Mouse (Mus musculus) lung, embryonic 16.5 days (tissue): ENCODE results near the gene Fam185a. TPM values are rescaled to one million over a fixed set of nuclear protein-coding genes. Genes with fewer than 3 reads are reported as not detected.
A peak's percentile ranks its signal among the peaks of the same experiment; 100 is the strongest.

Experiments
- ATAC-seq: fragments of 200-750 bp; cut with Nextera tagmentation; 2 replicates; pipeline ENCODE4 v1.8.0; 2017; ENCODE audit warnings: low read depth, mild to moderate bottlenecking, moderate library complexity
- H3K27ac ChIP-seq: fragments of 300-500 bp; sonication (generic); 2 replicates; pipeline ENCODE4 v1.5.1; 2014; ENCODE audit warnings: mild to moderate bottlenecking, control low read depth, low read length
- H3K27me3 ChIP-seq: fragments of 300-500 bp; sonication (generic); 2 replicates; pipeline ENCODE4 v1.6.1; 2014; ENCODE audit warnings: low read depth, low read length, mixed read lengths; ENCODE audit not compliant: control insufficient read depth, insufficient read depth
- H3K36me3 ChIP-seq: fragments of 300-500 bp; sonication (generic); 2 replicates; pipeline ENCODE4 v1.6.1; 2014; ENCODE audit warnings: low read length; ENCODE audit not compliant: control insufficient read depth, insufficient read depth
- H3K4me1 ChIP-seq: fragments of 300-500 bp; sonication (generic); replicated peaks from 2 replicates; pipeline ENCODE4 v1.6.1; 2014; ENCODE audit warnings: low read length, mixed read lengths; ENCODE audit not compliant: control insufficient read depth, insufficient read depth
- H3K4me2 ChIP-seq: fragments of 300-500 bp; sonication (generic); 2 replicates; pipeline ENCODE4 v1.6.1; 2014; ENCODE audit warnings: low read depth, low read length, control low read depth
- H3K4me3 ChIP-seq: fragments of 300-500 bp; sonication (generic); 2 replicates; pipeline ENCODE4 v1.5.1; 2014; ENCODE audit warnings: mild to moderate bottlenecking, low read length, control low read depth
- H3K9ac ChIP-seq: fragments of 300-500 bp; sonication (generic); 2 replicates; pipeline ENCODE4 v1.6.1; 2014; ENCODE audit warnings: low read length, control low read depth
- H3K9me3 ChIP-seq: fragments of 300-500 bp; sonication (generic); 2 replicates; pipeline ENCODE4 v1.6.1; 2016; ENCODE audit warnings: low read length; ENCODE audit not compliant: control insufficient read depth
- WGBS: fragments of 180-500 bp; shearing (Covaris S2); extraction: QIAGEN DNeasy Blood & Tissue Kit; methylation state at CpG from one replicate; pipeline ENCODE4 v1.1.7; 2014; 5-methylcytosine and 5-hydroxymethylcytosine counted together
- polyA plus RNA-seq: library from polyadenylated mRNA; unstranded; fragments of >200 nt; fragmentation: Nextera tagmentation; extraction: Ambion mirVana; gene quantifications from 2 replicates; pipeline ENCODE4 v1.2.1, GENCODE M21; 2015

The Fam185a gene
- polyA plus RNA-seq, 1 experiment from 2014 or later = 4.0 TPM

GRCm38 (mm10) chr5:21496321-21496720 is 71.6 kb downstream of the Fam185a start:
- Histone ChIP-seq H3K4me2 (no peak overlapping the region), H3K36me3 (no peaks in the 10 kb centered on the region), H3K4me3 (no peak overlapping the region), H3K4me1 (peaks cover 7% of the 10 kb centered on the region; the same call in 1 of the 2 replicates), H3K27ac (no peak overlapping the region), H3K27me3 (no peaks in the 10 kb centered on the region), H3K9me3 (no peaks in the 10 kb centered on the region), H3K9ac (no peak overlapping the region)
- peak; percentile 28; the same call in 1 of the 2 replicates for ATAC-seq
- 52% methylated on average over 6 of the region's 6 CpGs for WGBS

- peaks cover 7% of the 10 kb centered on the region; the same call in 1 of the 2 replicates for H3K4me1 ChIP-seq
- H3K27me3 ChIP-seq = no peaks in the 10 kb centered on the region
- 52% methylated on average over 3 of the region's 3 CpGs for WGBS
- no peaks in the 10 kb centered on the region for H3K36me3 ChIP-seq
- no peak overlapping the region for H3K4me3 ChIP-seq
- H3K9me3 ChIP-seq = no peaks in the 10 kb centered on the region
- H3K9ac ChIP-seq = no peak overlapping the region
- H3K4me2 ChIP-seq = no peak overlapping the region
- H3K27ac ChIP-seq = no peak overlapping the region
- ATAC-seq = no peak
These were observed 72.1 kb downstream of the Fam185a start for GRCm38 (mm10) chr5:21496881-21497280.

GRCm38 (mm10) chr5:21498490-21498889 is 73.7 kb downstream of the Fam185a start:
- H3K4me3 ChIP-seq = no peak overlapping the region
- no peaks in the 10 kb centered on the region for H3K9me3 ChIP-seq
- no peak overlapping the region for H3K9ac ChIP-seq
- H3K4me1 ChIP-seq = peaks cover 7% of the 10 kb centered on the region; the same call in 1 of the 2 replicates
- ATAC-seq = no peak
- H3K27me3 ChIP-seq = no peaks in the 10 kb centered on the region
- no peak overlapping the region for H3K4me2 ChIP-seq
- WGBS = 87% methylated on average over 2 of the region's 2 CpGs
- H3K36me3 ChIP-seq = no peaks in the 10 kb centered on the region
- H3K27ac ChIP-seq = no peak overlapping the region

- Histone ChIP-seq H3K4me3 (no peak overlapping the region), H3K9ac (no peak overlapping the region), H3K36me3 (no peaks in the 10 kb centered on the region), H3K27me3 (no peaks in the 10 kb centered on the region), H3K9me3 (no peaks in the 10 kb centered on the region), H3K4me1 (peaks cover 7% of the 10 kb centered on the region; the same call in 1 of the 2 replicates), H3K4me2 (no peak overlapping the region), H3K27ac (no peak overlapping the region)
- no peak for ATAC-seq
- 83% methylated on average over 11 of the region's 11 CpGs for WGBS
These were observed 74.2 kb downstream of the Fam185a start for GRCm38 (mm10) chr5:21498925-21499324.

- Histone ChIP-seq H3K27me3 (no peaks in the 10 kb centered on the region), H3K9me3 (no peaks in the 10 kb centered on the region), H3K36me3 (no peaks in the 10 kb centered on the region), H3K27ac (no peak overlapping the region), H3K4me3 (no peak overlapping the region), H3K9ac (no peak overlapping the region), H3K4me2 (no peak overlapping the region), H3K4me1 (peaks cover 7% of the 10 kb centered on the region; the same call in 1 of the 2 replicates)
- 49% methylated on average over 10 of the region's 10 CpGs for WGBS
- ATAC-seq = no peak
These were observed 75.4 kb downstream of the Fam185a start for GRCm38 (mm10) chr5:21500133-21500532.

GRCm38 (mm10) chr5:21500941-21501340 is 76.2 kb downstream of the Fam185a start:
- H3K36me3 ChIP-seq = no peaks in the 10 kb centered on the region
- WGBS = 76% methylated on average over 2 of the region's 2 CpGs
- no peak overlapping the region for H3K9ac ChIP-seq
- H3K27ac ChIP-seq = no peak overlapping the region
- H3K4me2 ChIP-seq = no peak overlapping the region
- peaks cover 7% of the 10 kb centered on the region; the same call in 1 of the 2 replicates for H3K4me1 ChIP-seq
- no peaks in the 10 kb centered on the region for H3K9me3 ChIP-seq
- H3K27me3 ChIP-seq = no peaks in the 10 kb centered on the region
- ATAC-seq = no peak
- H3K4me3 ChIP-seq = no peak overlapping the region

GRCm38 (mm10) chr5:21502936-21503610 is 78.3 kb downstream of the Fam185a start:
- no peaks in the 10 kb centered on the region for H3K9me3 ChIP-seq
- H3K27ac ChIP-seq = no peak overlapping the region
- WGBS = 78% methylated on average over 13 of the region's 13 CpGs
- ATAC-seq = no peak
- H3K36me3 ChIP-seq = no peaks in the 10 kb centered on the region
- no peak overlapping the region for H3K4me2 ChIP-seq
- no peak overlapping the region for H3K4me3 ChIP-seq
- H3K27me3 ChIP-seq = no peaks in the 10 kb centered on the region
- H3K9ac ChIP-seq = no peak overlapping the region
- H3K4me1 ChIP-seq = peaks cover 4% of the 10 kb centered on the region; the same call in 1 of the 2 replicates

GRCm38 (mm10) chr5:21505159-21505558 is 80.4 kb downstream of the Fam185a start:
- Histone ChIP-seq H3K36me3 (no peaks in the 10 kb centered on the region), H3K27ac (no peak overlapping the region), H3K4me3 (no peak overlapping the region), H3K4me1 (peaks cover 1% of the 10 kb centered on the region; the same call in 1 of the 2 replicates), H3K4me2 (no peak overlapping the region), H3K9ac (no peak overlapping the region), H3K27me3 (no peaks in the 10 kb centered on the region), H3K9me3 (no peaks in the 10 kb centered on the region)
- ATAC-seq = no peak
- 69% methylated on average over 8 of the region's 8 CpGs for WGBS

GRCm38 (mm10) chr5:21506887-21507286 is 82.1 kb downstream of the Fam185a start:
- H3K4me1 ChIP-seq = no peaks in the 10 kb centered on the region
- no peak overlapping the region for H3K27ac ChIP-seq
- no peak overlapping the region for H3K4me3 ChIP-seq
- 64% methylated on average over 1 of the region's 1 CpGs for WGBS
- no peak for ATAC-seq
- no peaks in the 10 kb centered on the region for H3K36me3 ChIP-seq
- no peak overlapping the region for H3K9ac ChIP-seq
- H3K9me3 ChIP-seq = no peaks in the 10 kb centered on the region
- H3K4me2 ChIP-seq = no peak overlapping the region
- no peaks in the 10 kb centered on the region for H3K27me3 ChIP-seq
